Mouse (Mus musculus): ENCODE results near the gene Antxr2. TPM values are rescaled to one million over a fixed set of nuclear protein-coding genes. Genes with fewer than 3 reads are reported as not detected.
A peak's percentile ranks its signal among the peaks of the same experiment; 100 is the strongest.

Gene Antxr2
- polyA plus RNA-seq, 1 experiment: 33.6 TPM

- peak; percentile 35 for TF ChIP-seq MYOD1 (IDR thresholded peaks at IDR 0.05; ENCODE audit: control insufficient read depth, insufficient read length, low read depth)
- no peak for TF ChIP-seq MAX (IDR thresholded peaks at IDR 0.05)
- no peak for TF ChIP-seq FOSL1 (IDR thresholded peaks at IDR 0.05; ENCODE audit: insufficient read depth, low read length, poor library complexity, severe bottlenecking)
- no peak for TF ChIP-seq USF1 (IDR thresholded peaks at IDR 0.05; ENCODE audit: low read depth)
- TF ChIP-seq MYOG (IDR thresholded peaks at IDR 0.05; ENCODE audit: control insufficient read depth, extremely low read depth, insufficient read length): no peak
- TF ChIP-seq CEBPB (IDR thresholded peaks at IDR 0.05; ENCODE audit: low read depth): peak; percentile 87
- TF ChIP-seq CTCF (IDR thresholded peaks at IDR 0.05; ENCODE audit: control insufficient read depth, insufficient read depth, insufficient read length): no peak
- no peaks in the 10 kb centered on the region for H3K36me3 ChIP-seq (ENCODE audit: control insufficient read depth, insufficient read depth)
- no peak overlapping the region for H3K4me3 ChIP-seq (ENCODE audit: insufficient read depth, poor library complexity, severe bottlenecking)
- no peaks in the 10 kb centered on the region for H3K27me3 ChIP-seq (ENCODE audit: control insufficient read depth, insufficient read depth, insufficient read length)
- no peak overlapping the region for H3ac ChIP-seq (ENCODE audit: control insufficient read depth, insufficient read length, low read depth)
- H3K79me2 ChIP-seq (ENCODE audit: control insufficient read depth, insufficient read depth): no peaks in the 10 kb centered on the region
- no peaks in the 10 kb centered on the region for H3K79me3 ChIP-seq (ENCODE audit: low read depth)
These were observed 196.1 kb downstream of the Antxr2 start for GRCm38 (mm10) chr5:97834770-97835169.

Other genes with a start within 250 kb of the Antxr2 start
- 1.7 TPM for gene Prdm8, start 136.2 kb upstream of the Antxr2 start, polyA plus RNA-seq (2012; fragmentation: generic; extraction: Trizol)
- 0.63 TPM for gene Fgf5, start 223.1 kb upstream of the Antxr2 start, polyA plus RNA-seq (2012; fragmentation: generic; extraction: Trizol)

Measured in C2C12 (cell line).